Mouse (Mus musculus) hindbrain, embryonic 12.5 days (tissue): ENCODE measurements around the gene Ptgdr2. TPM values are rescaled to one million over a fixed set of nuclear protein-coding genes. Genes with fewer than 3 reads are reported as not detected.

ENCODE experiments used
- ATAC-seq: fragments of 200-750 bp; cut with Nextera tagmentation; 2 replicates; pipeline ENCODE4 v1.8.0; 2017; ENCODE audit warnings: moderate TSS enrichment; ENCODE audit not compliant: low FRiP score
- H3K27ac ChIP-seq: fragments of 300-500 bp; sonication (generic); 2 replicates; pipeline ENCODE4 v1.5.1; 2016; ENCODE audit warnings: mild to moderate bottlenecking
- H3K27me3 ChIP-seq: fragments of 300-500 bp; sonication (generic); 2 replicates; pipeline ENCODE4 v1.6.1; 2016; ENCODE audit warnings: mild to moderate bottlenecking
- H3K36me3 ChIP-seq: fragments of 300-500 bp; sonication (generic); 2 replicates; pipeline ENCODE4 v1.6.1; 2016; ENCODE audit warnings: mild to moderate bottlenecking
- H3K4me1 ChIP-seq: fragments of 300-500 bp; sonication (generic); 2 replicates; pipeline ENCODE4 v1.6.1; 2016
- H3K4me2 ChIP-seq: fragments of 300-500 bp; sonication (generic); replicated peaks from 2 replicates; pipeline ENCODE4 v1.6.1; 2016; ENCODE audit warnings: mild to moderate bottlenecking
- H3K4me3 ChIP-seq: fragments of 300-500 bp; sonication (generic); 2 replicates; pipeline ENCODE4 v1.5.1; 2016; ENCODE audit warnings: mild to moderate bottlenecking
- H3K9ac ChIP-seq: fragments of 300-500 bp; sonication (generic); 2 replicates; pipeline ENCODE4 v1.6.1; 2016; ENCODE audit warnings: mild to moderate bottlenecking, moderate library complexity
- H3K9me3 ChIP-seq: fragments of 300-500 bp; sonication (generic); replicated peaks from 2 replicates; pipeline ENCODE4 v1.6.1; 2016; ENCODE audit warnings: mild to moderate bottlenecking
- WGBS: fragments of 180-500 bp; shearing (Covaris S2); methylation state at CpG from one replicate; pipeline ENCODE4 v1.1.7; 2016; 5-methylcytosine and 5-hydroxymethylcytosine counted together
- polyA plus RNA-seq: library from polyadenylated mRNA; unstranded; fragments of >200 nt; fragmentation: Nextera tagmentation; extraction: Ambion mirVana; gene quantifications from 2 replicates; pipeline ENCODE4 v1.2.1, GENCODE M21; 2016

Ptgdr2 gene
- polyA plus RNA-seq, 1 experiment from 2014 or later: 0.10 TPM

DNA sequence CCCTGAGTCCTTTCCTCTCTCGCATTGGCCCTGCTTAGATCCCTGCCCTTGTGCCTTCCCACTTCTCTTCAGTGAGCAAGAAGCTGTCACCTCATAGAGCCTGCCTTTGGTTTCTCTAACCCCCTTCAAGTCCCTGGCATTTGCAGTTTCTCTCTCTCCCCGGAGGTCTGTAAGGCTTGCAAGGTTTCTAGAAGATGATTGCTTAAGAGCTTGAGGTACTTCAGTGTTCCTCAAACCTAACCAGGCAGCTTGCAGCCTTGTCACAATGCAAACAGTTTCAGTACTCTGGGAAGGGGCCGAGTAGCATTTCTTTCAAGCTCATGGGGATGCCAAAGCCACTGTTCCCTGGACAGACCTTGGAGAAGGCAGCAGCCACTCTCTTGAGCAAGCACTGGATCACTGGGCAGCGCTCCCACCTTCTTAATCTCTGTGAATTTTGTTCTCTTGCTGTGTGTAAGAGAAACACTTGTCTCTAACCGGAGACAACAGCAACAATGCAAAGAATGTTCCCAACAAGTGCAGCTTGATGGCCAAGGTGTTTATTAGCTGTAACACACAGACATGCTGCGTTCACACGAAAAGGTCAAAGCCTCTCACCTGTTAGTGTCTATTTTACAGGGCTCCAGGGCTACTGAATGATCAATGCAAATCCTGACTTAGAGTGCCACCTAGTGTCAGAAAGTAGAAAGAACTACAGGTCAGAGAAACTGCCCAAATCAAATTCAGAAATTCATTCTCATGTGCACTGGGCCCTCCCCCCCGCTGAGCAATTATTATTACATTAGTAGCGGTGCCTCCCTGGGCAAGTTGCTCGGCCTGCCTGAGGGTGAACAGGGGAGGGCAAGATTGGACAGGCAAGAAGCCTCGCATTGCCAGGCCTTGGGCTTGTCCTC is 22.4 kb downstream of the Ptgdr2 start:
- 0 out of 2 replicates have a peak overlapping the region, but pooled peaks have one; percentile 25 for H3K4me2 ChIP-seq
- H3K27me3 ChIP-seq: peaks cover 4% of the 10 kb centered on the region; the same call in 1 of the 2 replicates
- peak; percentile 76 for ATAC-seq
- no peaks in the 10 kb centered on the region for H3K9me3 ChIP-seq
- H3K36me3 ChIP-seq: no peaks in the 10 kb centered on the region
- H3K27ac ChIP-seq: no peak overlapping the region
- H3K9ac ChIP-seq: no peak overlapping the region
- H3K4me1 ChIP-seq: peaks cover 5% of the 10 kb centered on the region
- H3K4me3 ChIP-seq: no peak overlapping the region
- 38% methylated on average over 11 of the region's 11 CpGs for WGBS

DNA sequence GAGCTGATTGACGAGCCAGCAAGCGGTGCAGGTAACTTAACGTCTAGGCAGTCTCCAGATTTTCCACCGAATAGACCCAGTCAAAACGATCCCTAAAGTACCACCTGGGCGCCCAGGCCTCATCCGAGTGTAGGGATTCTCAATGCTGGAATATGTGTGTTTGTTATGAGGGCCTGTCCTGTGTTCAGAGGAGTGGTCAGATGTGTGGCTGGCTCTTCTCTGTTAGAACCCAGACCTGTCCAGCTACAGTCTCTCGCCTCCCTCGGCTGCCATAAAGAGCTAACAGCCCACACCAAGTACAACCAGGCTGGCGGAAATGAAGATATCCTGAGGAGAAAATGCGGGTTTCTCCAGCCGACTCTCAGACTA is 23.0 kb downstream of the Ptgdr2 start:
- H3K4me2 ChIP-seq: 0 out of 2 replicates have a peak overlapping the region, but pooled peaks have one; percentile 25
- H3K27ac ChIP-seq: no peak overlapping the region
- H3K36me3 ChIP-seq: no peaks in the 10 kb centered on the region
- H3K4me1 ChIP-seq: peaks cover 5% of the 10 kb centered on the region
- H3K27me3 ChIP-seq: peaks cover 4% of the 10 kb centered on the region; the same call in 1 of the 2 replicates
- 41% methylated on average over 12 of the region's 12 CpGs for WGBS
- H3K4me3 ChIP-seq: no peak overlapping the region
- no peak overlapping the region for H3K9ac ChIP-seq
- no peaks in the 10 kb centered on the region for H3K9me3 ChIP-seq
- ATAC-seq: peak; percentile 42; the same call in 1 of the 2 replicates

DNA sequence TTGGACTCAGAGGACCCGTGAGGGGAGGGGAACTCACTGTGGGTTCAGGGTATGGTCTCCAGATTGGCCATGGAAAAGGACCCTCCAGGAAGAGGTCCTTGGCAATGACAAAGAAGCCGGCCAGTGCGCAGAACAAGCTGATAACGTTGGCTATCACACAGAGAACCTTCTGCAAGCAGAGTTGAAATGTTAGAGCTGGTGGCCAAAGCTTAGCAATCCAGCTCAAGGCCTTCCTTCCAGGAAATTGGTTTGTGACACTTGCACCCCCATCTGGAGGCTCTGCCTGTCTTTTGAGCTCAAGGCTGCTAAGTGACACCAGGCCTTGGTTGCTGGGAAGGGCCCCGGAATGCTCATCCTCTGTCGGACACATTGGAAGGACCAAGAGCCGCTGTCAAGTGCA is 28.8 kb downstream of the Ptgdr2 start:
- peaks cover 4% of the 10 kb centered on the region; the same call in 1 of the 2 replicates for H3K27me3 ChIP-seq
- 0 out of 2 replicates have a peak, but pooled peaks cover under 1% of the 10 kb centered on the region for H3K9me3 ChIP-seq
- no peaks in the 10 kb centered on the region for H3K4me1 ChIP-seq
- no peak overlapping the region for H3K4me3 ChIP-seq
- H3K4me2 ChIP-seq: no peak overlapping the region
- no peaks in the 10 kb centered on the region for H3K36me3 ChIP-seq
- no peak overlapping the region for H3K9ac ChIP-seq
- no peak for ATAC-seq
- WGBS: 88% methylated on average over 7 of the region's 7 CpGs
- no peak overlapping the region for H3K27ac ChIP-seq

DNA sequence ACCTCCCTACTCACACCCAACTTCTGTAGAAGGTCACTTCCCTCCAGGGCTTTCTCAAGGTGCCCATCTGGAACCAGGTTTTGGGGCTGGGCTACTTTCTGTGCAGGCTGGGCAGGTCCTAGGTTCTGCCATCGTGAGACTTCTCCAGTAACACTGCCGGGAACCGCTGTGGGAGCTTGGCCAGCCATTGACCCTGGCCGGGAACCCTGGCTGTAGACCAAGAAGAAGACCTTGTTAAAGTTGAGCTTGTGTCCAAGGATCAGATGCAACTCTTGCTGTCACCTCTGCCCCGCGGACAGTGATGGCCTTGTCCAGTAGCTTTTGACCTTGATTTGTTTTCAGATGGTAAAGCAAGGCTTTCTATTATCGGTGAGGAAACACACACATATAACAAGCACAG is 31.6 kb downstream of the Ptgdr2 start:
- Histone ChIP-seq H3K27ac (no peak overlapping the region), H3K4me3 (no peak overlapping the region), H3K27me3 (no peaks in the 10 kb centered on the region), H3K9ac (no peak overlapping the region), H3K9me3 (0 out of 2 replicates have a peak, but pooled peaks cover 4% of the 10 kb centered on the region), H3K36me3 (no peaks in the 10 kb centered on the region), H3K4me1 (no peaks in the 10 kb centered on the region), H3K4me2 (no peak overlapping the region)
- WGBS: 96% methylated on average over 7 of the region's 7 CpGs
- ATAC-seq: no peak

DNA sequence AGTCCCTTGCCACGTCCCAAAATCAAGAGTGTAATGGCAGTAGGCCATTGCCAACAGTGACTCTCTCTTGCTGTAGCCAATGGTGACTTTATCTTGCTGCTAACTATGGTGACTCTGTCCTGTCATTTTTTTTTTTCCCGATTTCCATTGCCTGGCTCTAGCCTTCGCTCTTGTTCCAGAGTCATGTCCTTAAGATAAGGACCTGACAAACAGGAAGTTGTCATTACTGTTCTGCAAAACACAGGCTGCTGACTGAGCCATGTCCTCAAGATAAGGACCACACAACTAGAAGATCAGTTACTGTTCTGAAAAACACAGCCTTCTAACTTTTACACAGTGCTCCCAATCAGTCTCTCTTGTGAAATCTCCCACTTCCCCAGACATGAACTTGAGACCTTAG is 33.5 kb downstream of the Ptgdr2 start:
- no peak for ATAC-seq
- H3K9ac ChIP-seq: no peak overlapping the region
- no peak overlapping the region for H3K4me3 ChIP-seq
- H3K9me3 ChIP-seq: 0 out of 2 replicates have a peak, but pooled peaks cover 4% of the 10 kb centered on the region
- no peak overlapping the region for H3K4me2 ChIP-seq
- H3K4me1 ChIP-seq: no peaks in the 10 kb centered on the region
- no peaks in the 10 kb centered on the region for H3K27me3 ChIP-seq
- WGBS: 88% methylated on average over 3 of the region's 3 CpGs
- H3K27ac ChIP-seq: no peak overlapping the region
- no peaks in the 10 kb centered on the region for H3K36me3 ChIP-seq

DNA sequence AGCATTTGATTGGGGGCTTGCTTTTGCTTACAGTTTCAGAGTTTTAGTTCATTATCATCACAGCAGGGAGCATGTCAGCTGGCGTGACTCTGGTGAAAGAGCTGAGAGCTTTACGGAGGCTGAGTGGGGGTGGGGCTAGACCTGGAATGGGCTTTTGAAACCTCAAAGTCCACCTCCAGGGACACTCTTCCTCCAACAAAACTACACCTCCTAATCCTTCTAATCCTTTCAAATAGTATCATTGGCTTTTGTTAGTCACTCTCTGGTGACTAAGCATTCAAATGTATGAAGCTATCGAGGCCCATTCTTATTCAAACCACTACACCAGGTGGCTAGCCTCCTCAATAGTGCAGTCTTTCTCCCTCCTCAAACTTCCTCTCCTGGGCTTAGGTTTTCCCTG is 35.7 kb downstream of the Ptgdr2 start:
- H3K9ac ChIP-seq: no peak overlapping the region
- H3K27ac ChIP-seq: no peak overlapping the region
- H3K27me3 ChIP-seq: no peaks in the 10 kb centered on the region
- H3K4me2 ChIP-seq: no peak overlapping the region
- H3K4me1 ChIP-seq: no peaks in the 10 kb centered on the region
- ATAC-seq: no peak
- H3K36me3 ChIP-seq: no peaks in the 10 kb centered on the region
- no peak overlapping the region for H3K4me3 ChIP-seq
- 0 out of 2 replicates have a peak, but pooled peaks cover 4% of the 10 kb centered on the region for H3K9me3 ChIP-seq
- WGBS: 52% methylated on average over 3 of the region's 3 CpGs

DNA sequence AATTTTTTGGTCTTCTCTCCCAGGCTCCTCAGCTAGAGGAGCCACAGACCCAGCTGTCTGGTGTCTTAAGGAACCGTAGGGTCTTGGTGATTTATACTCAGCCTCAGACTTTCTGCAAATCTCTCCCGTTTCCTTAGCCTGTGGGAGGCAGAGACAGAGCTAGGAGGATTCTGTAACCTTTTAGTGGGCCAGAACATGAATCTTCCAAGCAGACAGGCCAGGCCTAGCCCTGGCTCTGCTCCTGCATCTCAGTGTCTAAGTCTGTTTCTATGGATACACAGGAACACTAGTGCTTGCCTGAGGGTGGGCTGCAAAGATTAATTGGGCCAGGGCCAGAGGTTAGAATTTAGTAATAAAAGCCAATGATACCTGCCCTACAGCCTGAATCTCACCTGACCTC is 36.2 kb downstream of the Ptgdr2 start:
- no peak overlapping the region for H3K4me3 ChIP-seq
- H3K9ac ChIP-seq: no peak overlapping the region
- no peaks in the 10 kb centered on the region for H3K36me3 ChIP-seq
- H3K4me2 ChIP-seq: no peak overlapping the region
- no peak for ATAC-seq
- H3K4me1 ChIP-seq: no peaks in the 10 kb centered on the region
- 73% methylated on average over 2 of the region's 2 CpGs for WGBS
- H3K27me3 ChIP-seq: no peaks in the 10 kb centered on the region
- H3K9me3 ChIP-seq: 0 out of 2 replicates have a peak, but pooled peaks cover 4% of the 10 kb centered on the region
- H3K27ac ChIP-seq: no peak overlapping the region

DNA sequence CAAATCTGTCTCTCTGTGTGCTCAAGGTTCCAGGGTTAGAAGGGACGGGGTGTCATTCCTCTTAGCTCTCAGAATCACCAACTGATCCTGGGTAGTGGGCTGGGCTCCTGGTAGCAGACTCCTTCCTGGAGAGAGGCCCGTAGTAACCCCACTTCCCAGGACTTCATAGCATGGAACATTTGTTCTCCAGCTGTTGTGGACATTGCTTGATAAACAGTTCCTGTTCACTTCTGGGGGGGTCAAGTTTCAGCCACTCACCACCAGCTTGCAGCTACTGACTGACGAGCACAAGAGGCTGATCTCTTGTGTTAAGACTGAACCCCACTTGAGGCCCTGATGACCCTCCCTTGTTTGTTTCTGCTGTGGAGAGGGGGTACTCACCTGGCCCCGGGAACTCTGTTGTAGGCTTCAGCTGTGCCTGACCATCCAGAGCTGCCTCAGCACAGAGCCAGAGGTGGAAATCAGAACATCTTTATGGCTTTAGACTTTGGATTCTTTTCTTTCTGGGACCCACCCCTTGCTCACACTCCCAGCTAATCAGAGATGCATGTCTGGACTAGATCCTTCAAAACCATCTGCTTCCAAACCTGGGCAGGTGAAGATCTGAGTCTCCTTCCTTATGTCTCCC is 37.4 kb downstream of the Ptgdr2 start, which contains the start of gene Ms4a10:
Gene Ms4a10 (minus strand): TSS at position 433 of the 628 bp plus-strand sequence.
- WGBS: 60% methylated on average over 4 of the region's 4 CpGs
- no peak within 1 kb of the TSS for H3K4me2 ChIP-seq
- 0 out of 2 replicates have a peak, but pooled peaks cover 4% of the 10 kb centered on the region for H3K9me3 ChIP-seq
- no peak within 1 kb of the TSS for H3K9ac ChIP-seq
- H3K4me1 ChIP-seq: no peaks in the 10 kb centered on the region; the same call in 1 of the 2 replicates
- H3K4me3 ChIP-seq: no peak within 1 kb of the TSS
- no peak within 1 kb of the TSS for H3K27ac ChIP-seq
- no peaks in the 10 kb centered on the region for H3K36me3 ChIP-seq
- no peak for ATAC-seq
- no peaks in the 10 kb centered on the region for H3K27me3 ChIP-seq

DNA sequence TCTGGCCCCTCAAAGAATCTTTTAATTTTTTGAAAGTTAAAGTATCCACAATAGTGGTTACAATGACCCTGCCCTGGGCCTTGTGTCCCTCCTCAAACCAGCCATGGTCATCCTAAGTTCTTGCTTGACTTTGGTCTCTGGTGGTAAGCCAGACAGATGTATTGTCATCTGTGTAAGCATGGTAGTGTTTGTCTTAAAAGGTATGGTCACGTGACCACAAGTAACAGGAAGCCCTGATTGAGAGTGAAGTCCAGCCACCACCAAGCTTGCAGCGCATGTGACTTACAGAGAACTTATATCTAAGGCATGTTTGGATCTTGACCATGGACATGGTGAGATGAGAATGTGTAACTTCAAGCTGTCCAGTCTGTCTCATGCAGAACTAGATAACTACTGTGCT is 38.2 kb downstream of the Ptgdr2 start:
- H3K4me3 ChIP-seq: no peak overlapping the region
- H3K9ac ChIP-seq: no peak overlapping the region
- 82% methylated on average over 2 of the region's 2 CpGs for WGBS
- H3K27ac ChIP-seq: no peak overlapping the region
- H3K4me2 ChIP-seq: no peak overlapping the region
- peaks cover 4% of the 10 kb centered on the region for H3K4me1 ChIP-seq
- H3K9me3 ChIP-seq: 0 out of 2 replicates have a peak, but pooled peaks cover 4% of the 10 kb centered on the region
- no peak for ATAC-seq
- no peaks in the 10 kb centered on the region for H3K27me3 ChIP-seq
- H3K36me3 ChIP-seq: no peaks in the 10 kb centered on the region

DNA sequence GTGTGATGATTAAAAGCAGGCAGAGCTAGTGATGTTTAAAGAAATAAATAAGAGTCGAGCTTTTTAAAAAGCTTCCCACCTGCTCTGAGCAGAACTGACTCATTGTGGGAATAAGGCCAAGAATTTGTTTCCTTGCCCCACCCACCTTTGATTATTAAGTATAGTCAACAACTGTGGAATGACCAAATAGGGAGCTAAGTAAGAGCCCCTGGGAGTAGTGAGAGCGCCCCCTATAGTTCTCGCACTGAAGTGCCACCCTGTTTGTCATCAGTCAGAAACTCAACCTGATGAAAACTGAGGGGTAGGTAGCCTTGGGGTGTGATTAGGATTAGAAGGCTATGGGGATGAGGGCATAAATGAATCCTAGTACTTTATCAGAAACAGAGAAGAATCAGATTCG is 39.4 kb downstream of the Ptgdr2 start:
- Histone ChIP-seq H3K27ac (no peak overlapping the region), H3K4me3 (no peak overlapping the region), H3K4me1 (peaks cover 4% of the 10 kb centered on the region), H3K36me3 (no peaks in the 10 kb centered on the region), H3K4me2 (no peak overlapping the region), H3K27me3 (no peaks in the 10 kb centered on the region), H3K9me3 (no peaks in the 10 kb centered on the region), H3K9ac (no peak overlapping the region)
- no peak for ATAC-seq
- WGBS: 57% methylated on average over 4 of the region's 4 CpGs

DNA sequence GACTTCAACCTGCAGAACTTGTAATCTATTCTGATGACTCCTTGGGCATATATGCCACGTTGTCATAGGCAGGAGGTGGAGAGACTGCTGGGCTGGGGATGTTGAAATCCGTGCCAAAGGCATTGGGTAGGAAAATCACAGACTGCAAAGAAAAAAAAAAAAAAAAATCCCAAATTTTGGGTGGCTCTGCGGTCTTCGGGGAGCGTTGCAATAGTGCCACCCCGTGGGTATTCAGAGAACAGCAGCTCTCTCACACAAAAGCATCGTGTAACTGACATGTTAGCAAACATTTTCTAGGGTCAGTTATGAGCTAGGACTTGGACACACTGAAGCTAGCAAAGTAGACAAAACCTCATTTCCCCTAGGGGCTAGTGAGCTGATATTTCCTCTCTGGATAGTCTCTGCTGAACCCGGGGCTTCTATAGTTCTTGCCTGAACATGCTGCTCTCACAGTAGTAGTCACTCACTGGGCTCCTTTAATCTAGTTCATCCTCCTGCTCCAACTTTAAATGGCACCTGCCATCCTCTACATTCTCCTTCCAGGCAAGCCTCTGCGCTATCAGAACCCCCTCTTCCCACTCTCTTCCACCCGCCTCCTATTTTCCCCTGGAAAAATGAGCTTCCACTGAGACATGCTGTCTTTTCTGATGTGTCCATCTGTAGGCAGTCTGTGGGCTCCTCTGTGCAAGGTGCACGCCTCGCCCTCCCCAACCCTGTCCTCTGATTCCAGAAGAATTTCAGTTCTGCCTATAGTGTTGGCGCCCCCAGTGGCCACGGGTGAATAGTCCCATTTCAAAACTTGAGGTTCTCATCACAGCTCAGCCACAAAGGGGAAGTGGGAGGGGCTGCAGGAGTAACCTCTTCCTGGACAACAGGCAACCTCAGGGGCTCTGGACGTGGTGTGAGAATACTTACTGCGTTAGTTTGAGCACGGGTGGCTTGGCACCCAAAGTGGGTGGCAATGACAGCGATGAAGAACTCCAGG is 42.5 kb downstream of the Ptgdr2 start:
- no peaks in the 10 kb centered on the region for H3K36me3 ChIP-seq
- H3K27ac ChIP-seq: no peak overlapping the region
- ATAC-seq: peak; percentile 48; the same call in 1 of the 2 replicates
- H3K27me3 ChIP-seq: 0 out of 2 replicates have a peak, but pooled peaks cover 3% of the 10 kb centered on the region
- WGBS: 14% methylated on average over 18 of the region's 18 CpGs
- H3K9ac ChIP-seq: no peak overlapping the region
- no peak overlapping the region for H3K4me3 ChIP-seq
- H3K9me3 ChIP-seq: no peaks in the 10 kb centered on the region
- H3K4me2 ChIP-seq: peak overlapping the region; percentile 26
- H3K4me1 ChIP-seq: peaks cover 4% of the 10 kb centered on the region
